Mouse (Mus musculus): Measurements from ENCODE around the gene Vmn2r25.
"Not testable (repeated sequence)": the region's sequence is repeated elsewhere in the genome, so short reads cannot be mapped to it uniquely, and the experiment has no call there.

Gene Vmn2r25

DNA sequence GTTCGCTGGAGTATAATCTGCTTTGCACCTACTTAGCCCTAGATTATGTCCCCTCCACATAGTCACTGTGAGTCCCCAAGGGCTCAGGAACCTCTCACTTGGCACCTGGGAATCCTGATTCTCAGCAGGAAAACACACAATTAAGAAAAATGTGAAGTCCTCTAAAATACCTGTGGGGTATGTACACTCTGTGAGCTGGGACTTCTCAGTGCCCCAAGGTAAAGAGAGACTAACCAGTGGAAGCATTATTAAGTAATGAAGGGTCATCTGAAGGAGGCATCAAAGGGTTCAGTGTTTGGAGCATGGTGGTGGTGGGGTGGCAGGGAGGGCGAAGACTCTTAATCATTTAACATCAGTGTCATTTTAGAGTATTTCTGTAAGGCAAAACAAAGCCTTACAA is at the start of gene Vmn2r25:
Gene Vmn2r25 (minus strand): TSS at position 101 of the 400 bp plus-strand sequence.
- not testable (repeated sequence) for DNase-seq

DNA sequence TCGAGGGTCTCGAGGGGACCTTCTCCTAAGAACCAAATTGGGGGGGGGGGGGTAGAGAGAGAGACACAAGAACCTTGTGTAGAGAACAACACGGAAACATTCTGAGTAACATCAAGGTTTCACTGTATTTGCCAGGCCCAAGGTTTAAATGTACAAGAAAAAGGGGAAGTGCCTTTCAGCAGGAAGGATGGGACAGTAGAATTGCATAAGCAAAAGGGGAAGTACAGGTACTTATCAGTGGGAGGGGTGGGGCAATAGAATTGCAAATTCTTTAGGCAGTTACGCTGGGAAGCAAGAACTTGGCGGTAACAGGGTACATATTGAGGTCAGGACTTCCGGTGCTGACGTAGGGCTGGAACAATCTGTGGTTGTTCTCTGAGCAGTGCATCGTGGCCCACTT is 33.3 kb downstream of the Vmn2r25 start:
- DNase-seq: no peak

DNA sequence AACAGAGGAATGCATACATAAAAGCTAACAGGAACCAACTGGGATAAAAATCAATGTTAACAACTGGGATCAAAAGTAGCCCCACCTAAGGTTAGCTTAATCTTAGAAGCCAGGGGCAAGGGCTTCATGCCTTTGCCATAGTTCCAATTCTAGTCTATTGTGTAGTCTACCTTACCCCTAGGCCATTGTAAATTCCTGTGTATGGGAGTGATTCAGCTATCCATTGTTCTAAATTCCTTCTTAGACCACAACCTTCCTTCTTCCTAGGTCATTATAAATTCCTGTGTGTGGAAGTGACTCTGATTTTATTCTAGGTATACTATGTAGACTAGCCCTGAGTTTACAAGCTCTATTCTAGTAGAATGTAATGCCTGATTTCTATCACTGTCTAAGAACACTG is 43.0 kb downstream of the Vmn2r25 start:
- not testable (repeated sequence) for DNase-seq

DNA sequence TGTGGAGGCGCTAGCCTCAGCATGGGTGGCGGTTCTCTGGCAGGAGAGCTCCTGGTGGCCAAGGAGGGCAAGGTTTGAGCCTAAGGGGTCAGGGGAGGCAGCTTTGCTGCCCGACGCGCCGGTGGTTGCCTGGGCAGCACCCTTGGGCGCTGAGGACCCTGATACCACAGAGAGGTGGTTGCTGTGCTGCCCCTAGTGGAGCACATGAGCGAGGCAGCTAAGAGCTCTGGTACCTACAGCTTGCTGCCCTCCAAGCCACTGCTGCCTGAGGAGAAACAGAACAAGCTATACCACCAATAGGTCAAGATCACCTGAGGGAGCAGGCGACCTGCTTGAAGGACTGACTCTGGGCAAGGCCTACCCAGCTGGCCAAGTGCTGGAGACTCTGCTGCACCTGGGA is 59.5 kb downstream of the Vmn2r25 start:
- DNase-seq: no peak

DNA sequence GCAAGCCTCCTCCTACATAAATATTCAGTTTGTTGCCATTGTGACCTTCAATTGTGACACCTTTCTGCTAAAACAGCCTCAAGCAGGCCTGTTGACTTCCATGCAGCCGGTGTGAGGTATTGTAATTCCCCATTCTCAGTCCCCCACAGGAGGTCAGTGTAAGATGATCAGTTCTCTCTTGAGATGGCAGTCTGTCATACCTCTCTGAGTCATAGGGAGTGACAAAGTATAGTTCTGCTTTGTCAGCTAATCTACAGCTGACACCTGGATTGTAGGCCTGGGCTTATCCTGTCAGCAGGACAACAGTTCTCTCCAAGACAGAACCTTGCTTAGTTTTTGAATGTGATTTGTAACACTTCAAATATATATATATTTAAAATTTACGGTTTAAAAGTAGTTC is 68.4 kb downstream of the Vmn2r25 start:
- no peak for DNase-seq

DNA sequence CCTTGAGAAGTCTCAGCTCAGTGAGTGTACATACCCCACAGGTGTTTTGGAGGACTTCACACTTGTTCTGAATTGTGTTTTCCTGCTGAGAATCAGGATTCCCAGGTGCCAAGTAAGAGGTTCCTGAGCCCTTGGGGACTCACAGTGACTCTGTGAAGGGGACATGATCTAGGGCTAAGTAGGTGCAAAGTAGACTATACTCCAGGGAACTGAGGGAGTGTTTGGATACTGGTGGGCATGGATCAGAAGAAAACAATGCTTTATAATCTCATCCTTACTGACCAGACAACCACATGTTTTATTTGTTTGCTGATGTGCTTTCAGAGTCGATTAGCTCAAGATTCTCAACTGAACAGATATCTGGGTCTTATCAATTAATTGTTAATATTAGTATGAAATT is 74.7 kb downstream of the Vmn2r25 start, which contains the start of gene Vmn2r24:
Gene Vmn2r24 (plus strand): TSS at position 301 of the 400 bp plus-strand sequence.
- DNase-seq: no peak
